Mouse (Mus musculus) testis, adult 2 months (tissue): ENCODE measurements around the gene Osbp2. TPM values are rescaled to one million over a fixed set of nuclear protein-coding genes. Genes with fewer than 3 reads are reported as not detected.

ENCODE experiments used
- H3K27ac ChIP-seq: fragments of 200-500 bp; 2 replicates; pipeline ENCODE4 v1.5.1; 2012; ENCODE audit warnings: low read depth, low read length; ENCODE audit not compliant: control insufficient read depth, insufficient read depth
- H3K27me3 ChIP-seq: fragments of 200-500 bp; 2 replicates; pipeline ENCODE4 v1.6.1; 2012; ENCODE audit warnings: mild to moderate bottlenecking, low read length, moderate library complexity; ENCODE audit not compliant: control insufficient read depth, insufficient read depth
- H3K36me3 ChIP-seq: fragments of 200-500 bp; 2 replicates; pipeline ENCODE4 v1.6.1; 2012; ENCODE audit warnings: mild to moderate bottlenecking, low read length; ENCODE audit not compliant: control insufficient read depth, insufficient read depth
- H3K4me1 ChIP-seq: fragments of 200-500 bp; 2 replicates; pipeline ENCODE4 v1.6.1; 2012; ENCODE audit warnings: low read length; ENCODE audit not compliant: control insufficient read depth, insufficient read depth
- H3K4me3 ChIP-seq: fragments of 200-500 bp; 2 replicates; pipeline ENCODE4 v1.5.1; 2012; ENCODE audit warnings: low read depth, mild to moderate bottlenecking, low read length, moderate library complexity, mixed read lengths; ENCODE audit not compliant: control insufficient read depth
- CTCF ChIP-seq: fragments of 200-500 bp; IDR thresholded peaks from 2 replicates; pipeline ENCODE4 v1.5.1; 2012; ENCODE audit warnings: low read depth, mild to moderate bottlenecking, inconsistent platforms, low read length, moderate library complexity; ENCODE audit not compliant: control insufficient read depth, insufficient read depth, insufficient replicate concordance
- POLR2A ChIP-seq: fragments of 200-500 bp; IDR thresholded peaks from 2 replicates; pipeline ENCODE4 v1.6.1; 2012; ENCODE audit warnings: low read depth, mild to moderate bottlenecking, inconsistent platforms, low read length, moderate library complexity; ENCODE audit not compliant: control insufficient read depth
- polyA plus RNA-seq: library from polyadenylated mRNA; depleted of rRNA; stranded (reverse); fragments of >200 nt; gene quantifications from 2 replicates; pipeline ENCODE4 v1.2.3, GENCODE M21; 2012

The Osbp2 gene
- polyA plus RNA-seq, 1 experiment, result 710 TPM

DNA sequence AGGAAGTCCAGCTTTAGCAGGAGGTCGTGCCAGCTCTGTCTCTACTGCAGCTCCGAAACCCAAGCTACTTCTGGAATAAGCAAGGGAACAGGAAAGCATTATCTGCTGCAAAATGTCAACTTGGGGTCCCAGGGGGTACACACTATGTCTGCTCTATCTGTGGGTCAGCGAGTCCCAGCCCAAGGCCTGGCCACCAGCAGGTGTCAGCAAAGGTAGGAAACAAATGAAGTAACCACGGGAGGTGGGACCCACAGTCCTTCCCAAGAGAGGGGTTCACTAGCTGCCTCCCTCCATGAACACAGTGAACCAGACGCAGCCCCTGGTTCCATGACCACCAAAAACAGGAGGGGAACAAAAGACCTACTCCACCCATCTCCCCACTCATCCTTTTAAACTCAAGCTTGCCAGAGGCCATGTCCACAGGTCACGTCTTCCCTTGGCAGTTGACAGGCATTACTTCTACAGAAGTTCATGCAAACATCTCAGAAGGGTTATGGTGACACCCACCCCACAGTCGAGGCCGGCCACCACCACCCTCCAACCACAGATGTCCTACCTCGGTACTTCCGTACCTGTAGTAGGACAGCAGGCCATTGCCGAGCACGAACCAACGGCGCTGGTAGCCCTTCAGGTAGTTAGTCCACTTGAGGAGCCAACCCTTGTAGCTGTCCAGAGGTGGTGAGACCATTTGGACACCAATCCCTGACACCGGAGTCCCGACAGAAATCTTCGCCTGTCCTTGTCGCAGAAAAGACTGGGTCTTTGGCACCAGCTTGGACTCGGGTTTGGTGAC lies 846 bp downstream of the Osbp2 start:
- Histone ChIP-seq H3K36me3 (no peaks in the 10 kb centered on the region), H3K27ac (no peak overlapping the region), H3K4me3 (peak overlapping the region; percentile 95), H3K27me3 (no peaks in the 10 kb centered on the region), H3K4me1 (peaks cover 17% of the 10 kb centered on the region)
- TF ChIP-seq POLR2A (no peak), CTCF (no peak)

DNA sequence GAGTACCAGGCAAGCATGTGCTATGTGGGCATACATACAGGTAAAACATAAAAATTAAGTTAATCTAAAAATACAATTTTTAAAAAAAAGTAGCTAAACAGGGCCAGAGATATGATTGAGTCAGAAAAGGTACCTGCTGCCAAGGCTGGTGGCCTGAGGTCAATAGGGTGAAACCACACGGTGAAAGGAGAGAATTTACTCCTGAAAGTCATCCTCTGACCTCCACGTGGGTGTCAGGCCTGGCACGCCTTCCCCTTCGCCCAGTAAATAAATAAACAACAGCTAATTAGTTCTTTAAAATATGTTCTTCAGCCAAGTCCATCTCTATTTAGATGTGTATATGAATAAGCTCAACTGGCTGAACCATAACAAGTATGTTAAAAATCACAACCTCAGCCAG lies 3.3 kb downstream of the Osbp2 start:
- H3K27ac ChIP-seq, result no peak overlapping the region
- peaks cover 17% of the 10 kb centered on the region for H3K4me1 ChIP-seq
- no peak for TF ChIP-seq POLR2A
- H3K27me3 ChIP-seq, result no peaks in the 10 kb centered on the region
- H3K36me3 ChIP-seq, result no peaks in the 10 kb centered on the region
- no peak overlapping the region for H3K4me3 ChIP-seq

DNA sequence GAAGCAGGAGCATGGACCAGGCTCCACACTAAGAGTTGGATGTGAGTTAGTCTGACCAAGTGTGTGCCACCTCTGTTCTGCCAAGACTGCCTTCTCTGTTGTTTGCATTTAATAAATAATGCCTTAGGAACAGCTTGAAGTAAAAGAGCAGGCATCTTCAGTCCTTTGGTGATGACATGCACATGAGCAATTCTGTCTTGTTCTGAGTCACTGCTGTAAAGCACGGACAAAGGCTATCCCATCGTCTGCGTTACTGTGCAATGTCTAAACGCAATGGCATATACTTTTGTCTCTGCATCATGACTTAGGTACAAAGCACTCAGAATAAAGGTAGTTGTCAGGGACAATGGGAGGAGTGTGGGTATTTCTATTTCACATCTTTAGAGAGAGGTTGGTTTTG lies 3.9 kb downstream of the Osbp2 start:
- Histone ChIP-seq H3K27ac (no peak overlapping the region), H3K27me3 (no peaks in the 10 kb centered on the region), H3K4me1 (peaks cover 17% of the 10 kb centered on the region), H3K4me3 (no peak overlapping the region), H3K36me3 (no peaks in the 10 kb centered on the region)
- TF ChIP-seq CTCF (no peak), POLR2A (no peak)

DNA sequence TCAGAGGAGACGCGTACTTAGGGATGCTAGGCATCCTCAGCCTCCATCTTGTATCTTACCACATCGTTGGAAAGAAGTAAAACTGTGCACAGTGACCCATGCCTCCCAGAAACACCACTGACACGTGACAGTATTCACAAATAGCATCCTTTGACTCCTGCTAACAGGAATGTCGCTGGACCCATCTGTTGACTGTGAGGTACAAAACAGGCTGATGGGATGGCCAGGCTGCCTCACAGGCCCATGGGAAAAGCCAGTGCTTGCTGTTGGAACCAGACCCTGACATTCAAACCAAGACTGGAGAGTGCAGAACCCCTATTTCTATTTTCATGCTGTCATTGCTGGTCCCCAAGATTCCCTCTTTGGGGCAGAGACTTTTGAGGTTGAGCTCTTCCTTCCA lies 5.8 kb downstream of the Osbp2 start:
- Histone ChIP-seq H3K36me3 (no peaks in the 10 kb centered on the region), H3K4me3 (no peak overlapping the region), H3K27ac (no peak overlapping the region), H3K4me1 (peaks cover 4% of the 10 kb centered on the region), H3K27me3 (no peaks in the 10 kb centered on the region)
- no peak for TF ChIP-seq CTCF
- no peak for TF ChIP-seq POLR2A

DNA sequence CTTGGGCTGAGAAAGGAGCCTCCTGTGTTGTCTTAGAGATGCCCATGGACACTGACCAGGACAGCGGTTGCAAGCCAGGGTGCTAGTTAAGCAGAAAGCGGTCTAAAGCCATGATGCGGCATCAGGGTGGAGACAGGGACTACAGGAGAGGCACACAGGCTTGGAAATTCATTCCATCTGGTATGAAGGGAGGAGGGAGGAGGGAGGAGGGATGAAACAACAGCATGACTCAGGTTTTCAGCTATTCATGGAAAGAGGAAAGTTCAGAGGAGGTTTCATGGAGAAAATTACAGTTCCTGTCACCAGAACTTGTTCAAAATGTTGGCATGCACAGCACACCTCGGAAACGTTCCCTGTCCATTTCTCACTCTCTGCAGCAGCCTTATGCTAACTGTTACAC lies 7.9 kb downstream of the Osbp2 start:
- no peak overlapping the region for H3K27ac ChIP-seq
- H3K4me3 ChIP-seq, result no peak overlapping the region
- no peaks in the 10 kb centered on the region for H3K4me1 ChIP-seq
- H3K27me3 ChIP-seq, result no peaks in the 10 kb centered on the region
- TF ChIP-seq POLR2A (no peak), CTCF (no peak)
- H3K36me3 ChIP-seq, result no peaks in the 10 kb centered on the region

DNA sequence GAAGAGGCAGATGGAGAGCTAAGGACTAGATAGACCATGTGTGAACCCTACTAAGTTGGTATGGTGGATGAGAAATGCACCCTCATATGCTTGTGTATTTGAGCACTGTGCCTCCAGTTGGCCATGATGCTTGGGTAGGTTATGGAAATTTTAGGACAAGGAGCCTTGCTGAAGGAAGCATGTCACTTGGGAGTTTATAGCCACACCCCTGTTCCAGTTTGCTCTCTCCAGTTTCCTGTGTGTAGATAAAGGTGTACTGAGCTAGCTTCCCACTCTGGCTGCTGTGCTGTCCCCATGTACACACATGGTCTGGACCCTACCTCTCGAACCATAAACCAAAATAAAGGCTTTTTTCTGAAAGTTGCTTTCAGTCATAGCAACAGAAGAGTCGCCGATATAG lies 9.5 kb downstream of the Osbp2 start:
- no peak overlapping the region for H3K27ac ChIP-seq
- H3K4me1 ChIP-seq, result peaks cover 3% of the 10 kb centered on the region
- H3K27me3 ChIP-seq, result no peaks in the 10 kb centered on the region
- no peak overlapping the region for H3K4me3 ChIP-seq
- TF ChIP-seq CTCF (no peak), POLR2A (no peak)
- no peaks in the 10 kb centered on the region for H3K36me3 ChIP-seq

DNA sequence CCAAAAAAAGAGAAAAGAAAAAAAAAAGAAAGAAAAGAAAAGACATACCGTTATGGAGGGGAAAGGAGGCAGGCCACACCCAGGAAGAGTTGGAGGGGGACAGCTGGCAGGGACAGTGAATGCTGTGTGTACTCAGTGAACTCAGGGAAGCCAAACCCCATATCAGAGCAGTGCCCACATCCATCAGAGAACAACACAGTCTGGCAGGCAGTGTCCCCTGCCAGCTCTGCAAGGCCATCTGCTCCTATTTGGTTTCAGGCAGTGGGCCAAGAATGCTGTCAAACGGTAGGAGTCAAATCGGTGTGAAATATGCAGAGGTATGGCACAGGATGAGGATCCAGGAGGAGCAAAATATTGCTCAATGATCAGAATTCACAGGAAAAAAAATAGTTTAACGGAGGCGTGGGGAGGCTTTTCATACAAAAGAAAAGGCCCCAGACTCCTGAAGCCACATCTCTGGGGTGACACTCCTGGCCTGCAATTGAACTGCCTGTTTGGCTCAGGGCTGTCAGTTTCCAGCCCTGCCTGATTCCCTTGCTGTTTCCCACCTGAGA lies 10.1 kb downstream of the Osbp2 start:
- Histone ChIP-seq H3K4me1 (peaks cover 3% of the 10 kb centered on the region), H3K4me3 (no peak overlapping the region), H3K27me3 (no peaks in the 10 kb centered on the region), H3K27ac (no peak overlapping the region), H3K36me3 (no peaks in the 10 kb centered on the region)
- TF ChIP-seq CTCF (no peak), POLR2A (no peak)

DNA sequence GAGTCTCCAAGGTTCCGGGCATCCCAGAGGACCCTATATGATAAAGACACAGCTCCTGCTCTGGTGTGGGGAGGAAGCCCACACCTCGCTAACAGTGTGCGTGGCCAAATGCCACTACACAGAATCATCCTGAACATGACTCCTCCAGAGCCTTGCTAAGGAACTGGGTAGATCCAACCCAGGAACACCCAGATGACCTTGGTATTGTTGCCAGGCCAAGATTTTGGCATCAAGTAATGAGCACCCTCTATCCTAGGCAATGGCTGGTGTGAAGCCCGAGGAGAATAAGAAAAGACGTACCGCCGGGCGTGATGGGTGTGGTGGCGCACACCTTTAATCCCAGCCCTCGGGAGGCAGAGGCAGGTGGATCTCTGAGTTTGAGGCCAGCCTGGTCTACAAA lies 10.7 kb downstream of the Osbp2 start:
- H3K4me3 ChIP-seq, result no peak overlapping the region
- H3K36me3 ChIP-seq, result no peaks in the 10 kb centered on the region
- TF ChIP-seq POLR2A, result no peak
- TF ChIP-seq CTCF, result no peak
- no peak overlapping the region for H3K27ac ChIP-seq
- peaks cover 3% of the 10 kb centered on the region for H3K4me1 ChIP-seq
- H3K27me3 ChIP-seq, result no peaks in the 10 kb centered on the region
